Mouse (Mus musculus): ENCODE measurements around the gene Erc2. TPM values are rescaled to one million over a fixed set of nuclear protein-coding genes. Genes with fewer than 3 reads are reported as not detected.
A peak's percentile ranks its signal among the peaks of the same experiment; 100 is the strongest.

The Erc2 gene
- polyA plus RNA-seq, 1 experiment from 2014 or later = 13.1 TPM

DNA sequence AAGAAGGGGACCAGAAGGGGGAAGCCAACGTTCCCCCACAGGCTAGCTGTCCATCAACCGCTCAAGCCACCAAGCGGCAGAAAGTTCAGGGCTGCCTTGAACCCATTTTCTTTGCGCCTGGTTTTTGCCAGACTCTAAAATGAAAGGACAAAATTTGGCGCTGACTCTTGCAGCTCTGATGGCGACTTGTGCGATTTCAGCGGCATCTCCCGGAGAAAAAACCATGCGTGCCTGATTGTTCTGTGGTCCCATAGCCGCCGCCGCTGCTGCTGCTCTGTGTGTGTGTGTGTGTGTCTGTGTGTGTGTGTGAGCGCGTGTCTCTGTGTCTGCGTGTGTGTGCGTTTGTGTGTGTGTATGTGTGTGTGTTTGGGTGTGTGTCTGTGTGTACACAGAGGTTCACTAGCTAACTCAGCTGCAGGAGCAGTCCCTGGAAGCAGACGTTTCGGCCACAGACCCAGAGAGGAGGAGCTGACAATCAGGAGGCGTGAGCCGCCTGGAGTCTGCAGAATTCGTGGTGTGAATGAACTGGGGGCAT, 882.9 kb downstream of the Erc2 start:
- Histone ChIP-seq H3K4me3 (ENCODE audit: low read depth, low read length) (peak overlapping the region; percentile 61), H3K27ac (ENCODE audit: low read depth, low read length) (peak overlapping the region; percentile 49; the same call in 1 of the 2 replicates), H3K9ac (ENCODE audit: low read length) (peak overlapping the region; percentile 75), H3K9me3 (ENCODE audit: control insufficient read depth, low read length) (no peaks in the 10 kb centered on the region), H3K36me3 (ENCODE audit: control insufficient read depth, insufficient read depth, low read length) (no peaks in the 10 kb centered on the region), H3K4me2 (ENCODE audit: low read depth) (peak overlapping the region; percentile 87), H3K27me3 (ENCODE audit: control insufficient read depth, insufficient read depth, low read length) (peaks cover 34% of the 10 kb centered on the region), H3K4me1 (ENCODE audit: control insufficient read depth, insufficient read depth, low read length) (peaks cover 8% of the 10 kb centered on the region; the same call in 1 of the 2 replicates)
- WGBS = under 1% methylated on average over 22 of the region's 22 CpGs
- DNase-seq (ENCODE audit: low spot score) (peak; percentile 73), ATAC-seq (ENCODE audit: insufficient read depth, low FRiP score, low TSS enrichment) (0 out of 2 replicates have a peak, but pooled peaks have one; percentile 4)

DNA sequence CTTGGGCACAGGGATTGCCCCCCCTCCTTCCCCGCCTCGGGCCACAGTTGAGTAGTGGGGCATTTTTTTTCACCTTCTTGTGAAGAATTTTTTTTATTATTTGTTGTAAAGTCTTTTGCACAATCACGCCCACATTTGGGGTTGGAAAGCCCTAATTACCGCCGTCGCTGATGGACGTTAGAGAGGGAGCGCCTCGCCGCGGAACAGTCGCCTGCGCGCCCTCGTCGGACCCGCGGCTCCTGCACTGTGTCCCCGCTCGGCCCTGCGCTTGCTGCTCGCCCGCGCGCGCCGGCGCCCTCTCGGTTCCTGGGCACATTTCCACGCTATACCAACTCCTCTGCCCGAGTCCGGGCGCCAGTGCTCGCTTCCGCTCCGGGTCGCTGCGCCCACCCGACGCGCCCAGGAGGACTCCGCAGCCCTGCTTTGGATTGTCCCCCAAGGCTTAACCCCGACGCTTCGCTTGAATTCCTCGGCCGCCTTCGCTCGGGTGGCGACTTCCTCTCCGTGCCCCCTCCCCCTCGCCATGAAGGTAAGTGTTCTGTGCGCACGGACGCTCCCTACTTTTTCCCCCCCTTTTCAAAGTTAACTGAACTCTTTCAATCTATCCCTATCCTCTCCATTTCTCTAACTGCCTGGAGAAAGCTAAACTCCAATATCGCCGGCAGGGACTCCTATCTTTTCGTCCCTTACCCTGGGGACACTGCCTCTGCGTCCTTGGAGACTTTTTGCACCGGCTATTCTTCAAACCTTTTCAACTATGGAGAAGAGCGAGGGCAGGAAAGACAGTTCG, 883.6 kb downstream of the Erc2 start:
- Histone ChIP-seq H3K4me2 (ENCODE audit: low read depth) (peak overlapping the region; percentile 87), H3K9me3 (ENCODE audit: control insufficient read depth, low read length) (no peaks in the 10 kb centered on the region), H3K27me3 (ENCODE audit: control insufficient read depth, insufficient read depth, low read length) (peaks cover 30% of the 10 kb centered on the region), H3K27ac (ENCODE audit: low read depth, low read length) (peak overlapping the region; percentile 44; the same call in 1 of the 2 replicates), H3K9ac (ENCODE audit: low read length) (peak overlapping the region; percentile 75), H3K4me1 (ENCODE audit: control insufficient read depth, insufficient read depth, low read length) (peaks cover 15% of the 10 kb centered on the region; the same call in 1 of the 2 replicates), H3K4me3 (ENCODE audit: low read depth, low read length) (peak overlapping the region; percentile 61), H3K36me3 (ENCODE audit: control insufficient read depth, insufficient read depth, low read length) (no peaks in the 10 kb centered on the region)
- peak; percentile 65 for DNase-seq (ENCODE audit: low spot score)
- under 1% methylated on average over 60 of the region's 62 CpGs for WGBS
- 0 out of 2 replicates have a peak, but pooled peaks have one; percentile 13 for ATAC-seq (ENCODE audit: insufficient read depth, low FRiP score, low TSS enrichment)

DNA sequence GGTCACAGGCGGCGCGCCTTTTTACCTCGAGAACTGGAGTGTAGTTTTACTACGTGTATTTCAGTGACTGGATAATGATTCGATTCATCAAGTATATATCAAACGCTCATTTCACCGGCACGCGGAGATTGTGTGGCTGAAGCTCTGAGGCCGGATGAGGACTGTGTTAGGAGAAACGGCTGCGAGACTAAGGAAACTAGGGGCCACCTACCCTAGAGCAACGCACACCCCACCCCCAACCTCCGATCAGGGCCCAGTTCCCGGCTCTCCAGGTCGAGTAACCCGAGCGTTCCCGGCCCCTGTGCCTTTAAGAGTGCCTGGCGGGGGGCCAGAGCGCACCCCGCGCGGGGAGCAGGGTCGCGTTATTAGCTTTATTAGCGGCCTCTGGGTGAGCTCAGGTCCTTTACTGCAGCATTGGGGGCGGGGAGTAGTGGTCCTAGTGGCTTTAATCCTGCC, 884.2 kb downstream of the Erc2 start:
- Histone ChIP-seq H3K9me3 (ENCODE audit: control insufficient read depth, low read length) (no peaks in the 10 kb centered on the region), H3K4me3 (ENCODE audit: low read depth, low read length) (peak overlapping the region; percentile 61), H3K4me2 (ENCODE audit: low read depth) (peak overlapping the region; percentile 87), H3K36me3 (ENCODE audit: control insufficient read depth, insufficient read depth, low read length) (no peaks in the 10 kb centered on the region), H3K4me1 (ENCODE audit: control insufficient read depth, insufficient read depth, low read length) (peaks cover 17% of the 10 kb centered on the region; the same call in 1 of the 2 replicates), H3K27ac (ENCODE audit: low read depth, low read length) (no peak overlapping the region), H3K27me3 (ENCODE audit: control insufficient read depth, insufficient read depth, low read length) (peaks cover 29% of the 10 kb centered on the region), H3K9ac (ENCODE audit: low read length) (peak overlapping the region; percentile 75)
- under 1% methylated on average over 29 of the region's 29 CpGs for WGBS
- no peak for ATAC-seq (ENCODE audit: insufficient read depth, low FRiP score, low TSS enrichment)
- peak; percentile 67 for DNase-seq (ENCODE audit: low spot score)

GRCm38 (mm10) chr14:28507011-28507410, 884.8 kb downstream of the Erc2 start:
- Histone ChIP-seq H3K27ac (ENCODE audit: low read depth, low read length) (no peak overlapping the region), H3K9ac (ENCODE audit: low read length) (peak overlapping the region; percentile 10; the same call in 1 of the 2 replicates), H3K4me2 (ENCODE audit: low read depth) (peak overlapping the region; percentile 87), H3K4me1 (ENCODE audit: control insufficient read depth, insufficient read depth, low read length) (peaks cover 17% of the 10 kb centered on the region; the same call in 1 of the 2 replicates), H3K36me3 (ENCODE audit: control insufficient read depth, insufficient read depth, low read length) (no peaks in the 10 kb centered on the region), H3K27me3 (ENCODE audit: control insufficient read depth, insufficient read depth, low read length) (peaks cover 29% of the 10 kb centered on the region), H3K9me3 (ENCODE audit: control insufficient read depth, low read length) (no peaks in the 10 kb centered on the region), H3K4me3 (ENCODE audit: low read depth, low read length) (peak overlapping the region; percentile 61)
- ATAC-seq (ENCODE audit: insufficient read depth, low FRiP score, low TSS enrichment) (no peak), DNase-seq (ENCODE audit: low spot score) (no peak)
- under 1% methylated on average over 15 of the region's 15 CpGs for WGBS

GRCm38 (mm10) chr14:28507471-28507870, 885.2 kb downstream of the Erc2 start:
- ATAC-seq (ENCODE audit: insufficient read depth, low FRiP score, low TSS enrichment) (0 out of 2 replicates have a peak, but pooled peaks have one; percentile 38), DNase-seq (ENCODE audit: low spot score) (peak; percentile 88)
- Histone ChIP-seq H3K9me3 (ENCODE audit: control insufficient read depth, low read length) (no peaks in the 10 kb centered on the region), H3K27me3 (ENCODE audit: control insufficient read depth, insufficient read depth, low read length) (peaks cover 26% of the 10 kb centered on the region), H3K27ac (ENCODE audit: low read depth, low read length) (no peak overlapping the region), H3K9ac (ENCODE audit: low read length) (peak overlapping the region; percentile 10; the same call in 1 of the 2 replicates), H3K36me3 (ENCODE audit: control insufficient read depth, insufficient read depth, low read length) (no peaks in the 10 kb centered on the region), H3K4me2 (ENCODE audit: low read depth) (peak overlapping the region; percentile 87), H3K4me1 (ENCODE audit: control insufficient read depth, insufficient read depth, low read length) (peaks cover 17% of the 10 kb centered on the region; the same call in 1 of the 2 replicates), H3K4me3 (ENCODE audit: low read depth, low read length) (peak overlapping the region; percentile 61)
- WGBS = under 1% methylated on average over 18 of the region's 18 CpGs

- Histone ChIP-seq H3K9me3 (ENCODE audit: control insufficient read depth, low read length) (no peaks in the 10 kb centered on the region), H3K4me3 (ENCODE audit: low read depth, low read length) (peak overlapping the region; percentile 42), H3K36me3 (ENCODE audit: control insufficient read depth, insufficient read depth, low read length) (no peaks in the 10 kb centered on the region), H3K4me2 (ENCODE audit: low read depth) (peak overlapping the region; percentile 87), H3K9ac (ENCODE audit: low read length) (peak overlapping the region; percentile 63; the same call in 1 of the 2 replicates), H3K27me3 (ENCODE audit: control insufficient read depth, insufficient read depth, low read length) (peaks cover 17% of the 10 kb centered on the region), H3K27ac (ENCODE audit: low read depth, low read length) (no peak overlapping the region), H3K4me1 (ENCODE audit: control insufficient read depth, insufficient read depth, low read length) (peaks cover 20% of the 10 kb centered on the region; the same call in 1 of the 2 replicates)
- ATAC-seq (ENCODE audit: insufficient read depth, low FRiP score, low TSS enrichment) (no peak), DNase-seq (ENCODE audit: low spot score) (peak; percentile 41)
- WGBS = 13% methylated on average over 27 of the region's 27 CpGs
Observed at GRCm38 (mm10) chr14:28508288-28509258, 886.3 kb downstream of the Erc2 start.

GRCm38 (mm10) chr14:28509441-28510340, 887.5 kb downstream of the Erc2 start:
- Histone ChIP-seq H3K4me3 (ENCODE audit: low read depth, low read length) (peak overlapping the region; percentile 42), H3K27me3 (ENCODE audit: control insufficient read depth, insufficient read depth, low read length) (peaks cover 17% of the 10 kb centered on the region), H3K9ac (ENCODE audit: low read length) (peak overlapping the region; percentile 63), H3K36me3 (ENCODE audit: control insufficient read depth, insufficient read depth, low read length) (no peaks in the 10 kb centered on the region), H3K9me3 (ENCODE audit: control insufficient read depth, low read length) (no peaks in the 10 kb centered on the region), H3K4me2 (ENCODE audit: low read depth) (peak overlapping the region; percentile 72), H3K4me1 (ENCODE audit: control insufficient read depth, insufficient read depth, low read length) (peaks cover 20% of the 10 kb centered on the region; the same call in 1 of the 2 replicates), H3K27ac (ENCODE audit: low read depth, low read length) (0 out of 2 replicates have a peak overlapping the region, but pooled peaks have one; percentile 14)
- no peak; the same call in none of the 2 replicates for ATAC-seq (ENCODE audit: insufficient read depth, low FRiP score, low TSS enrichment)
- under 1% methylated on average over 47 of the region's 47 CpGs for WGBS
- peak; percentile 74 for DNase-seq (ENCODE audit: low spot score)
